Mouse (Mus musculus) adrenal gland, adult 18-20 months (tissue): ENCODE data around the gene Trim24. TPM values are rescaled to one million over a fixed set of nuclear protein-coding genes. Genes with fewer than 3 reads are reported as not detected.

Experiments
- total RNA-seq, 2 experiments: library from RNA; stranded (reverse); gene quantifications; 1 replicate in 1 of 2; 2 replicates in 1 of 2; pipeline ENCODE4 v1.2.3; 2021

Gene Trim24
- total RNA-seq, 2 experiments from 2014 or later = 22.8 to 27.3 TPM

Other genes with a start within 250 kb of the Trim24 start
- 1 to 10 TPM in 1 of 2 experiments, under 1 TPM in 1; 0.96 to 1.7 TPM for gene Svopl, start 176.2 kb downstream of the Trim24 start, total RNA-seq
- gene Tmem213, start 238.4 kb downstream of the Trim24 start, total RNA-seq = not detected